Mouse (Mus musculus) ES-E14 (cell line): ENCODE results near the gene Olfr695. TPM values are rescaled to one million over a fixed set of nuclear protein-coding genes. Genes with fewer than 3 reads are reported as not detected.
"Not testable (repeated sequence)": the region's sequence is repeated elsewhere in the genome, so short reads cannot be mapped to it uniquely, and the experiment has no call there.

ENCODE experiments used
- DNase-seq: peaks from one replicate; pipeline ENCODE4 v3.0.0-alpha.2; 2013; ENCODE audit warnings: low read depth, low spot score
- H3K27ac ChIP-seq: 2 replicates; pipeline ENCODE4 v1.5.1; 2012; ENCODE audit warnings: low read depth, mild to moderate bottlenecking, low read length, moderate library complexity, mixed read lengths; ENCODE audit not compliant: poor library complexity, insufficient read depth, severe bottlenecking
- H3K36me3 ChIP-seq: 2 replicates; pipeline ENCODE4 v1.6.1; 2012; ENCODE audit warnings: mild to moderate bottlenecking, low read length, moderate library complexity, mixed read lengths; ENCODE audit not compliant: control insufficient read depth, poor library complexity, insufficient read depth, severe bottlenecking
- H3K4me1 ChIP-seq, 2 experiments: fragments of 150-350 bp in 1 of 2; sonication (generic) in 1 of 2; 2 replicates each; pipeline ENCODE4 v1.6.1; 2012; ENCODE audit warnings: low read length in 2 of 2, mild to moderate bottlenecking in 1 of 2, mixed read lengths in 1 of 2; ENCODE audit not compliant: control insufficient read depth in 2 of 2, insufficient read depth in 2 of 2, poor library complexity in 1 of 2
- H3K4me3 ChIP-seq, 2 experiments: fragments of 150-350 bp in 1 of 2; sonication (generic) in 1 of 2; 2 replicates each; pipeline ENCODE4 v1.5.1; 2012; ENCODE audit warnings: low read length in 2 of 2, low read depth in 1 of 2, mild to moderate bottlenecking in 1 of 2, mixed read lengths in 1 of 2; ENCODE audit not compliant: insufficient read depth in 1 of 2, poor library complexity in 1 of 2, severe bottlenecking in 1 of 2
- H3K9ac ChIP-seq: 2 replicates; pipeline ENCODE4 v1.6.1; 2012; ENCODE audit warnings: low read depth, mild to moderate bottlenecking, low read length, mixed read lengths; ENCODE audit not compliant: poor library complexity, insufficient read depth, severe bottlenecking
- H3K9me3 ChIP-seq: fragments of 150-350 bp; sonication (generic); 2 replicates; pipeline ENCODE4 v1.6.1; 2012; ENCODE audit warnings: low read depth, mild to moderate bottlenecking, low read length; ENCODE audit not compliant: control insufficient read depth, insufficient read depth
- CHD2 ChIP-seq: IDR thresholded peaks from 2 replicates; pipeline ENCODE4 v1.6.1; 2014; ENCODE audit warnings: mild to moderate bottlenecking, low read depth, low read length, inconsistent platforms
- HCFC1 ChIP-seq: IDR thresholded peaks from 2 replicates; pipeline ENCODE4 v1.6.1; 2012; ENCODE audit warnings: low read length, inconsistent platforms, borderline replicate concordance; ENCODE audit not compliant: insufficient read depth
- MAFK ChIP-seq: IDR thresholded peaks from 2 replicates; pipeline ENCODE4 v1.6.1; 2014; ENCODE audit warnings: mild to moderate bottlenecking, low read depth, low read length, inconsistent platforms; ENCODE audit not compliant: insufficient read depth
- ZC3H11A ChIP-seq: IDR thresholded peaks from 2 replicates; pipeline ENCODE4 v1.6.1; 2012; ENCODE audit warnings: low read depth, mild to moderate bottlenecking, inconsistent platforms, low read length, borderline replicate concordance
- ZNF384 ChIP-seq: IDR thresholded peaks from 2 replicates; pipeline ENCODE4 v1.6.1; 2012; ENCODE audit warnings: low read depth, low read length, inconsistent platforms
- in situ Hi-C, 2 experiments: fragments of 600-800 bp; cut with MboI; formaldehyde crosslinking; loops; one replicate each; pipeline ENCODE4 v1.15.1; 2025; ENCODE audit warnings: low sequenced_read_pairs in 2 of 2, inconsistent platforms in 1 of 2; ENCODE audit not compliant: unreplicated experiment in 2 of 2
- total RNA-seq: library from RNA; depleted of rRNA; stranded (reverse); fragments of 300-350 nt; gene quantifications from 2 replicates; pipeline ENCODE4 v1.2.3, GENCODE M21; 2012; rRNA removed

The Olfr695 gene
- not detected in 2 replicates for total RNA-seq

GRCm38 (mm10) chr7:106716296-106716695 is at the start of gene Olfr695:
Olfr695 (minus strand) TSS chr7:106716396.
- Histone ChIP-seq H3K9me3 (no peaks in the 10 kb centered on the region), H3K9ac (no peak within 1 kb of the TSS), H3K4me3 (no peak within 1 kb of the TSS), H3K36me3 (no peaks in the 10 kb centered on the region), H3K27ac (no peak within 1 kb of the TSS), H3K4me1 (no peaks in the 10 kb centered on the region)
- in situ Hi-C loops, result no loop called here
- no peak for DNase-seq
- TF ChIP-seq HCFC1, result no peak
- TF ChIP-seq ZC3H11A, result no peak
- TF ChIP-seq CHD2, result no peak
- no peak for TF ChIP-seq ZNF384
- no peak for TF ChIP-seq MAFK

GRCm38 (mm10) chr7:106761008-106761407 is 44.8 kb upstream of the Olfr695 start:
- TF ChIP-seq CHD2, result peak; percentile 25; the same call in 1 of the 2 replicates
- H3K4me1 ChIP-seq, H3K4me3 ChIP-seq, H3K9ac ChIP-seq, in situ Hi-C loops, H3K9me3 ChIP-seq, H3K36me3 ChIP-seq, H3K27ac ChIP-seq: not testable (repeated sequence)
- DNase-seq, result peak; percentile 24

GRCm38 (mm10) chr7:106758800-106759199 is 42.6 kb upstream of the Olfr695 start:
- Histone ChIP-seq H3K4me3 (no peak overlapping the region), H3K27ac (no peak overlapping the region), H3K4me1 (peaks cover 0 to 1% of the 10 kb centered on the region in 2 experiments; a peak in 1 of 4 replicates), H3K9ac (no peak overlapping the region), H3K9me3 (no peaks in the 10 kb centered on the region), H3K36me3 (no peaks in the 10 kb centered on the region)
- no peak for TF ChIP-seq HCFC1
- in situ Hi-C loops, result no loop called here
- no peak for DNase-seq

- no peaks in the 10 kb centered on the region for H3K36me3 ChIP-seq
- H3K4me3 ChIP-seq, result no peak within 1 kb of the TSS
- in situ Hi-C loops, result no loop called here
- H3K9me3 ChIP-seq, result no peaks in the 10 kb centered on the region
- H3K27ac ChIP-seq, result no peak within 1 kb of the TSS
- DNase-seq, result no peak
- no peaks in the 10 kb centered on the region; a peak in 1 of 4 replicates for H3K4me1 ChIP-seq
- no peak within 1 kb of the TSS for H3K9ac ChIP-seq
- TF ChIP-seq ZC3H11A, result no peak
- no peak for TF ChIP-seq CHD2
- no peak for TF ChIP-seq ZNF384
- TF ChIP-seq HCFC1, result no peak
- TF ChIP-seq MAFK, result no peak
These were observed 39.1 kb upstream of the Olfr695 start, which contains the start of gene Olfr698 for GRCm38 (mm10) chr7:106755297-106755696. Olfr698 (minus strand) TSS chr7:106755397.

GRCm38 (mm10) chr7:106745811-106746210 is 29.6 kb upstream of the Olfr695 start:
- Histone ChIP-seq H3K9me3 (no peaks in the 10 kb centered on the region), H3K9ac (no peak overlapping the region), H3K4me3 (no peak overlapping the region), H3K36me3 (no peaks in the 10 kb centered on the region), H3K27ac (peak overlapping the region; percentile 40; the same call in 1 of the 2 replicates), H3K4me1 (peaks cover 0 to 2% of the 10 kb centered on the region in 2 experiments; a peak in 1 of 4 replicates)
- in situ Hi-C loops, result no loop called here
- DNase-seq, result peak; percentile 43
- TF ChIP-seq ZNF384 (no peak), MAFK (0 out of 2 replicates have a peak, but pooled peaks have one; percentile 7)
